Comparison of ENCODE assay signal across 8 mouse cellular contexts in the genomic region with DNA sequence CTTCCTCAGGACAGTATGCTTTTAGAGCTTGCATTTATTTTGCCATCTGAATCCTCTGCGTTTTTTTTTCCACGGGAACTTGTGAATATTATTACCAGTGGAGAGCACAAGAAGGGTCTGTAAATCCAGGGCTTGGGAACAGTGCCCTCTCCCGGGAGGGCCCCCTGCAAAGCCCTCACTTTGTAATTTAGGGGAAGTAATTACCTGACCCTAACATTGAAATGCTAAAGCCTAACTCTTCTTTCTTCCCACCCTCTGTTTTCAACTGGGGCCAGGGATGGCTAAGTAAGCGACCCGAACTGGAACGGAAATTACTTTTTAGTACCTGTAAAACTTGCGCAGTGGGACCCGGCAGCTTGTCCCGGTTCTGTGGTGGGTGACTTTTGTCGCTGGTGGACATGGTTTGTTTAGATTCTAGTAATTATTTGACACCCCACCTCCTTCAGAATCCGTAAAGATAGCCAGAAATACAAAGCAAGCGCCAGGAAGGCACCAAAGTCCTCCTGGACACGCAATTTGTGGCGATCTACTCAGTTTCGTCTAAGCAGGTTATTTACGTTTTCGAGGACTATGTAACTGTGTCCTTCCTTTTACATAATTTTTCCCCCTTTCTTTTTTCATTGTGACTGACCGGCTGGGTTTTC. TPM values are rescaled to one million over a fixed set of nuclear protein-coding genes. Genes with fewer than 3 reads are reported as not detected.
DNase-seq lines count a peak whose midpoint lies in the region; ATAC-seq and TF ChIP-seq lines count a peak whose summit lies in the region.

No protein-coding gene starts in this region.

- peak overlapping the region; percentile 58 for H3K9ac ChIP-seq in embryonic facial prominence, embryonic 14.5 days (ENCODE audit: low read depth, low read length)
- no peak overlapping the region for H3K9ac ChIP-seq in intestine, postnatal 0 days (ENCODE audit: low read depth, low read length)
- peak overlapping the region; percentile 66 for H3K9ac ChIP-seq in neural tube, embryonic 13.5 days

- H3K4me3 ChIP-seq in embryonic facial prominence, embryonic 14.5 days (ENCODE audit: low read depth, low read length) = peak overlapping the region; percentile 42
- H3K4me3 ChIP-seq in intestine, postnatal 0 days (ENCODE audit: low read depth, low read length) = peak overlapping the region; percentile 39
- peak overlapping the region; percentile 35 for H3K4me3 ChIP-seq in neural tube, embryonic 13.5 days

- WGBS in embryonic facial prominence, embryonic 14.5 days = 5% methylated on average over 18 of the region's 18 CpGs
- WGBS in intestine, postnatal 0 days = 3% methylated on average over 18 of the region's 18 CpGs
- 2% methylated on average over 18 of the region's 18 CpGs for WGBS in neural tube, embryonic 13.5 days

- no peaks in the 10 kb centered on the region for H3K9me3 ChIP-seq in embryonic facial prominence, embryonic 14.5 days (ENCODE audit: control insufficient read depth, low read length)
- H3K9me3 ChIP-seq in intestine, postnatal 0 days (ENCODE audit: control insufficient read depth) = no peaks in the 10 kb centered on the region
- H3K9me3 ChIP-seq in neural tube, embryonic 13.5 days = no peaks in the 10 kb centered on the region

- no peaks in the 10 kb centered on the region for H3K36me3 ChIP-seq in embryonic facial prominence, embryonic 14.5 days (ENCODE audit: control insufficient read depth, insufficient read depth, low read length)
- no peaks in the 10 kb centered on the region for H3K36me3 ChIP-seq in intestine, postnatal 0 days (ENCODE audit: control insufficient read depth, insufficient read depth)
- H3K36me3 ChIP-seq in neural tube, embryonic 13.5 days = no peaks in the 10 kb centered on the region

- H3K4me1 ChIP-seq in embryonic facial prominence, embryonic 14.5 days (ENCODE audit: control insufficient read depth, insufficient read depth, low read length) = peaks cover 7% of the 10 kb centered on the region
- no peaks in the 10 kb centered on the region for H3K4me1 ChIP-seq in intestine, postnatal 0 days (replicated peaks; ENCODE audit: control insufficient read depth, insufficient read depth, low read length)
- H3K4me1 ChIP-seq in neural tube, embryonic 13.5 days (replicated peaks) = peaks cover 38% of the 10 kb centered on the region

- no peak for TF ChIP-seq CTCF in intestine, postnatal 0 days (IDR thresholded peaks at IDR 0.05; ENCODE audit: low read depth)

- peaks cover 61% of the 10 kb centered on the region for H3K27me3 ChIP-seq in embryonic facial prominence, embryonic 14.5 days (replicated peaks; ENCODE audit: control insufficient read depth, insufficient read depth, low read length)
- H3K27me3 ChIP-seq in intestine, postnatal 0 days (replicated peaks; ENCODE audit: control insufficient read depth, insufficient read depth, low read length) = peaks cover 32% of the 10 kb centered on the region
- peaks cover 89% of the 10 kb centered on the region for H3K27me3 ChIP-seq in neural tube, embryonic 13.5 days

- peak overlapping the region; percentile 80 for H3K4me2 ChIP-seq in embryonic facial prominence, embryonic 14.5 days (ENCODE audit: low read depth, low read length)
- peak overlapping the region; percentile 76 for H3K4me2 ChIP-seq in intestine, postnatal 0 days (replicated peaks; ENCODE audit: low read depth)
- peak overlapping the region; percentile 64 for H3K4me2 ChIP-seq in neural tube, embryonic 13.5 days

- H3K27ac ChIP-seq in embryonic facial prominence, embryonic 14.5 days (replicated peaks; ENCODE audit: low read depth, low read length) = no peak overlapping the region
- no peak overlapping the region for H3K27ac ChIP-seq in intestine, postnatal 0 days (ENCODE audit: low read depth, low read length)
- H3K27ac ChIP-seq in neural tube, embryonic 13.5 days (replicated peaks) = peak overlapping the region; percentile 71

- DNase-seq in kidney, adult 9 months = peak; percentile 8
- no peak for DNase-seq in kidney, postnatal 14 days
- no peak for DNase-seq in embryonic facial prominence, embryonic 14.5 days (ENCODE audit: low spot score)
- DNase-seq in Muller cell, postnatal 12 days (ENCODE audit: inconsistent ontology term) = no peak
- no peak for DNase-seq in right cerebral cortex, adult 18-20 months
- DNase-seq in thymus, postnatal 0 days (ENCODE audit: low spot score) = no peak

- no peak for ATAC-seq in embryonic facial prominence, embryonic 14.5 days (ENCODE audit: low read depth)
- ATAC-seq in intestine, postnatal 0 days = no peak
- no peak for ATAC-seq in neural tube, embryonic 13.5 days (ENCODE audit: low read depth)

RNA-seq across cellular contexts. Expression of a gene that starts 44.9 kb away (rescaled TPM):
- not detected in 2 replicates for polyA plus RNA-seq in embryonic facial prominence, embryonic 14.5 days (2014; fragmentation: Nextera tagmentation; extraction: Ambion mirVana)
- not detected in 2 replicates for polyA plus RNA-seq in intestine, postnatal 0 days (2015; fragmentation: Nextera tagmentation; extraction: Ambion mirVana)
- polyA plus RNA-seq in neural tube, embryonic 13.5 days (2015; fragmentation: Nextera tagmentation; extraction: Ambion mirVana) = 0.46 and 0.62 TPM in 2 replicates
- polyA plus RNA-seq in thymus, postnatal 0 days (2015; fragmentation: Nextera tagmentation; extraction: Ambion mirVana) = not detected in 2 replicates

RNA-seq across cellular contexts. Expression of a gene that starts 59.5 kb away (rescaled TPM):
- polyA plus RNA-seq in embryonic facial prominence, embryonic 14.5 days (2014; fragmentation: Nextera tagmentation; extraction: Ambion mirVana) = 1.9 and 2.1 TPM in 2 replicates
- polyA plus RNA-seq in intestine, postnatal 0 days (2015; fragmentation: Nextera tagmentation; extraction: Ambion mirVana) = not detected in 2 replicates
- polyA plus RNA-seq in neural tube, embryonic 13.5 days (2015; fragmentation: Nextera tagmentation; extraction: Ambion mirVana) = 8.4 and 8.6 TPM in 2 replicates
- not detected in 2 replicates for polyA plus RNA-seq in thymus, postnatal 0 days (2015; fragmentation: Nextera tagmentation; extraction: Ambion mirVana)
